Mouse (Mus musculus) heart, adult 2 months (tissue): ENCODE results near the gene 9230102O04Rik.

ENCODE experiments used
- CTCF ChIP-seq: fragments of 200-600 bp; IDR thresholded peaks from 2 replicates; pipeline ENCODE4 v1.8.1; 2022; ENCODE audit warnings: antibody characterized with exemption, mild to moderate bottlenecking, moderate library complexity
- EP300 ChIP-seq: fragments of 200-500 bp; IDR thresholded peaks from 2 replicates; pipeline ENCODE4 v1.6.1; 2011; ENCODE audit warnings: low read depth, low read length, control low read depth; ENCODE audit not compliant: insufficient read depth
- POLR2A ChIP-seq: fragments of 200-500 bp; IDR thresholded peaks from 2 replicates; pipeline ENCODE4 v1.6.1; 2011; ENCODE audit warnings: mild to moderate bottlenecking, low read depth, low read length, control low read depth; ENCODE audit not compliant: insufficient read depth

DNA sequence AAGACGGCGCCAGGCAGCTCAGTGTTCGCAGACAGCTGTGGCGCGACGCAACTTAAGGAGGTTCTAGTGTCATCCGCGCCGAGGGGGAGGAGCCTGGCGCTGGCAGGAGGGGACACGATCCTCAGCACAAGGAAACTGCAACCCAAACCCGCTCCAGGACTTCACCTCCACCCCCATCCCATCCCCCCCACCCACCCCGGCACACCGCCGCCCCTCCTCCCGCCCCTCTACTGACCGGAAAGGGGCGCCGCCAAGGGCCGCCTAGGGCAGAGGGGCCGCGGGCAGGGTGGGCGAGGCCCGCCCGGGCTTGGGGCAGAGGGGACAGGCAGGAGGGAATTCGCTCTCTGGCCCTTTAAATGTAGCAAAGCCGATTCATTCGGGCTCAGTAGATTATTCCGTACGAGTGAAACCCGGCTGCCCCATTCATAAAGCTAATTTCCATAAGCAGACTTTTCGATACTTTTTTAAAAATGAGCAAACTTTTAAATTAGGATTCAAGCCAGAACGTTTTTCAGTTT is 10.7 kb downstream of the 9230102O04Rik start:
- no peak for TF ChIP-seq POLR2A
- TF ChIP-seq CTCF: no peak
- TF ChIP-seq EP300: no peak
